Mouse (Mus musculus) lung, adult 2 months (tissue): Measurements from ENCODE around the gene Gas8.

ENCODE experiments used
- CTCF ChIP-seq: fragments of 200-500 bp; IDR thresholded peaks from 2 replicates; pipeline ENCODE4 v1.5.1; 2011; ENCODE audit warnings: mild to moderate bottlenecking, low read length, control low read depth; ENCODE audit not compliant: insufficient read depth
- POLR2A ChIP-seq: fragments of 200-500 bp; IDR thresholded peaks from 2 replicates; pipeline ENCODE4 v1.6.1; 2011; ENCODE audit warnings: low read depth, mild to moderate bottlenecking, control low read depth, low read length, borderline replicate concordance; ENCODE audit errors: extremely low read depth

DNA sequence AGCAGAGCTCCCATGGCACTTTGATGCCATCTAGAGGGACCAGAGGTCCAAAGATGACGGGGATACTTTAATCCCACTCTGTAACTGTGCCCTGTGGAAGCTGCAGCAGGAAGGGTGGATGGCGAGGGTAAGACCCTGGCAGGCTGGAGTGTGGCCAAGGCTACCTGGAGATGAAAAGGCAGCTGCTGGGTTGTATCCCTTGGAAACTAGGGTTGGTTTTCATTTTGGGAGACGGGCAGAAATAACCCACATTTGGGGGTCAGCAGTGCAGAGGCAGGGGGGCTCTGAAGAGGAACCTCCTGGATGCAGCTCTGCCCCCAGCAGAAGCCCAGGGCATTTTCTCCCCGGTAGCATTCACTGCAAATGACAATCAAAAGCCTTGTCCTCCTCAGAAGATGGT is 13.4 kb upstream of the Gas8 start:
- TF ChIP-seq CTCF = no peak
- TF ChIP-seq POLR2A = no peak
